Mouse (Mus musculus): ENCODE measurements around the gene Pcmt1. TPM values are rescaled to one million over a fixed set of nuclear protein-coding genes. Genes with fewer than 3 reads are reported as not detected.

Pcmt1 gene
- polyA plus RNA-seq, 1 experiment from 2014 or later = 130 TPM

- H3K4me3 ChIP-seq (ENCODE audit: control insufficient read depth in 1 of 2, insufficient read depth in 1 of 2, low read depth in 1 of 2, low read length in 2 of 2) = no peak overlapping the region
- H3K27ac ChIP-seq (replicated peaks in 1 of 2; ENCODE audit: control insufficient read depth in 1 of 2, insufficient read depth in 1 of 2, low read depth in 2 of 2, low read length in 2 of 2) = no peak overlapping the region
- H3K27me3 ChIP-seq (ENCODE audit: control insufficient read depth, insufficient read depth, low read length) = no peaks in the 10 kb centered on the region
- H3K9me3 ChIP-seq (ENCODE audit: control insufficient read depth, low read length) = no peaks in the 10 kb centered on the region
- no peaks in the 10 kb centered on the region for H3K4me1 ChIP-seq (ENCODE audit: control insufficient read depth in 2 of 2, insufficient read depth in 2 of 2, low read length in 2 of 2)
- no peak overlapping the region for H3K9ac ChIP-seq (ENCODE audit: low read length)
- no peak overlapping the region for H3K4me2 ChIP-seq (ENCODE audit: low read length)
- WGBS = 85% methylated on average over 6 of the region's 6 CpGs
- ATAC-seq (ENCODE audit: insufficient number of reproducible peaks, insufficient read depth, low FRiP score, low read depth) = no peak
- peaks cover 97% of the 10 kb centered on the region for H3K36me3 ChIP-seq (ENCODE audit: control insufficient read depth, insufficient read depth, low read length)
Measured at GRCm38 (mm10) chr10:7702586-7702985, 21.6 kb upstream of the Pcmt1 start.

GRCm38 (mm10) chr10:7700120-7700519 is 19.2 kb upstream of the Pcmt1 start:
- H3K36me3 ChIP-seq (ENCODE audit: control insufficient read depth, insufficient read depth, low read length) = peaks cover 96% of the 10 kb centered on the region
- H3K4me3 ChIP-seq (ENCODE audit: control insufficient read depth in 1 of 2, insufficient read depth in 1 of 2, low read depth in 1 of 2, low read length in 2 of 2) = no peak overlapping the region
- H3K27me3 ChIP-seq (ENCODE audit: control insufficient read depth, insufficient read depth, low read length) = no peaks in the 10 kb centered on the region
- no peaks in the 10 kb centered on the region for H3K4me1 ChIP-seq (ENCODE audit: control insufficient read depth in 2 of 2, insufficient read depth in 2 of 2, low read length in 2 of 2)
- no peak overlapping the region for H3K27ac ChIP-seq (replicated peaks in 1 of 2; ENCODE audit: control insufficient read depth in 1 of 2, insufficient read depth in 1 of 2, low read depth in 2 of 2, low read length in 2 of 2)
- H3K9me3 ChIP-seq (ENCODE audit: control insufficient read depth, low read length) = no peaks in the 10 kb centered on the region
- WGBS = 81% methylated on average over 3 of the region's 3 CpGs
- no peak overlapping the region for H3K4me2 ChIP-seq (ENCODE audit: low read length)
- ATAC-seq (ENCODE audit: insufficient number of reproducible peaks, insufficient read depth, low FRiP score, low read depth) = no peak
- H3K9ac ChIP-seq (ENCODE audit: low read length) = no peak overlapping the region

GRCm38 (mm10) chr10:7695286-7695685 is 14.3 kb upstream of the Pcmt1 start:
- ATAC-seq (ENCODE audit: insufficient number of reproducible peaks, insufficient read depth, low FRiP score, low read depth) = no peak
- Histone ChIP-seq H3K36me3 (ENCODE audit: control insufficient read depth, insufficient read depth, low read length) (peaks cover 90% of the 10 kb centered on the region), H3K9ac (ENCODE audit: low read length) (no peak overlapping the region), H3K27ac (replicated peaks in 1 of 2; ENCODE audit: control insufficient read depth in 1 of 2, insufficient read depth in 1 of 2, low read depth in 2 of 2, low read length in 2 of 2) (no peak overlapping the region), H3K9me3 (ENCODE audit: control insufficient read depth, low read length) (no peaks in the 10 kb centered on the region), H3K4me3 (ENCODE audit: control insufficient read depth in 1 of 2, insufficient read depth in 1 of 2, low read depth in 1 of 2, low read length in 2 of 2) (no peak overlapping the region), H3K27me3 (ENCODE audit: control insufficient read depth, insufficient read depth, low read length) (no peaks in the 10 kb centered on the region), H3K4me1 (ENCODE audit: control insufficient read depth in 2 of 2, insufficient read depth in 2 of 2, low read length in 2 of 2) (peaks cover 0 to 7% of the 10 kb centered on the region in 2 experiments; a peak in 2 of 4 replicates), H3K4me2 (ENCODE audit: low read length) (no peak overlapping the region)

- Histone ChIP-seq H3K27ac (replicated peaks in 1 of 2; ENCODE audit: control insufficient read depth in 1 of 2, insufficient read depth in 1 of 2, low read depth in 2 of 2, low read length in 2 of 2) (no peak overlapping the region), H3K36me3 (ENCODE audit: control insufficient read depth, insufficient read depth, low read length) (peaks cover 10% of the 10 kb centered on the region), H3K4me1 (ENCODE audit: control insufficient read depth in 2 of 2, insufficient read depth in 2 of 2, low read length in 2 of 2) (peaks cover 4 to 39% of the 10 kb centered on the region in 2 experiments; a peak in 3 of 4 replicates), H3K4me2 (ENCODE audit: low read length) (no peak overlapping the region), H3K9ac (ENCODE audit: low read length) (no peak overlapping the region), H3K9me3 (ENCODE audit: control insufficient read depth, low read length) (no peaks in the 10 kb centered on the region), H3K27me3 (ENCODE audit: control insufficient read depth, insufficient read depth, low read length) (no peaks in the 10 kb centered on the region), H3K4me3 (ENCODE audit: control insufficient read depth in 1 of 2, insufficient read depth in 1 of 2, low read depth in 1 of 2, low read length in 2 of 2) (no peak overlapping the region)
- 68% methylated on average over 6 of the region's 6 CpGs for WGBS
- ATAC-seq (ENCODE audit: insufficient number of reproducible peaks, insufficient read depth, low FRiP score, low read depth) = no peak
Measured at GRCm38 (mm10) chr10:7686902-7687301, 6.0 kb upstream of the Pcmt1 start.

- ATAC-seq (ENCODE audit: insufficient number of reproducible peaks, insufficient read depth, low FRiP score, low read depth) = no peak
- H3K27ac ChIP-seq (replicated peaks in 1 of 2; ENCODE audit: control insufficient read depth in 1 of 2, insufficient read depth in 1 of 2, low read depth in 2 of 2, low read length in 2 of 2) = peak overlapping the region in 1 of 2 experiments; percentile 99; a peak in 3 of 4 replicates
- H3K4me1 ChIP-seq (ENCODE audit: control insufficient read depth in 2 of 2, insufficient read depth in 2 of 2, low read length in 2 of 2) = peaks cover 6 to 34% of the 10 kb centered on the region in 2 experiments
- H3K9me3 ChIP-seq (ENCODE audit: control insufficient read depth, low read length) = no peaks in the 10 kb centered on the region
- peaks cover 22% of the 10 kb centered on the region for H3K36me3 ChIP-seq (ENCODE audit: control insufficient read depth, insufficient read depth, low read length)
- H3K4me2 ChIP-seq (ENCODE audit: low read length) = peak overlapping the region; percentile 92
- WGBS = 52% methylated on average over 3 of the region's 3 CpGs
- H3K4me3 ChIP-seq (ENCODE audit: control insufficient read depth in 1 of 2, insufficient read depth in 1 of 2, low read depth in 1 of 2, low read length in 2 of 2) = peak overlapping the region; percentile 94 to 98
- H3K9ac ChIP-seq (ENCODE audit: low read length) = peak overlapping the region; percentile 99
- no peaks in the 10 kb centered on the region for H3K27me3 ChIP-seq (ENCODE audit: control insufficient read depth, insufficient read depth, low read length)
Measured at GRCm38 (mm10) chr10:7682249-7682648, 1.3 kb upstream of the Pcmt1 start.

- Histone ChIP-seq H3K27ac (replicated peaks in 1 of 2; ENCODE audit: control insufficient read depth in 1 of 2, insufficient read depth in 1 of 2, low read depth in 2 of 2, low read length in 2 of 2) (peak overlapping the region; percentile 98 to 99), H3K9me3 (ENCODE audit: control insufficient read depth, low read length) (no peaks in the 10 kb centered on the region), H3K4me3 (ENCODE audit: control insufficient read depth in 1 of 2, insufficient read depth in 1 of 2, low read depth in 1 of 2, low read length in 2 of 2) (peak overlapping the region; percentile 94 to 98), H3K27me3 (ENCODE audit: control insufficient read depth, insufficient read depth, low read length) (no peaks in the 10 kb centered on the region), H3K36me3 (ENCODE audit: control insufficient read depth, insufficient read depth, low read length) (peaks cover 29% of the 10 kb centered on the region), H3K9ac (ENCODE audit: low read length) (peak overlapping the region; percentile 99), H3K4me2 (ENCODE audit: low read length) (peak overlapping the region; percentile 92), H3K4me1 (ENCODE audit: control insufficient read depth in 2 of 2, insufficient read depth in 2 of 2, low read length in 2 of 2) (peaks cover 6 to 32% of the 10 kb centered on the region in 2 experiments)
- ATAC-seq (ENCODE audit: insufficient number of reproducible peaks, insufficient read depth, low FRiP score, low read depth) = peak; percentile 85
- under 1% methylated on average over 52 of the region's 64 CpGs for WGBS
Measured at GRCm38 (mm10) chr10:7681343-7682025, 548 bp upstream of the Pcmt1 start.

GRCm38 (mm10) chr10:7673673-7674072 is 7.3 kb downstream of the Pcmt1 start:
- Histone ChIP-seq H3K36me3 (ENCODE audit: control insufficient read depth, insufficient read depth, low read length) (peaks cover 76% of the 10 kb centered on the region), H3K4me2 (ENCODE audit: low read length) (no peak overlapping the region), H3K4me3 (ENCODE audit: control insufficient read depth in 1 of 2, insufficient read depth in 1 of 2, low read depth in 1 of 2, low read length in 2 of 2) (no peak overlapping the region), H3K9me3 (ENCODE audit: control insufficient read depth, low read length) (no peaks in the 10 kb centered on the region), H3K27ac (replicated peaks in 1 of 2; ENCODE audit: control insufficient read depth in 1 of 2, insufficient read depth in 1 of 2, low read depth in 2 of 2, low read length in 2 of 2) (no peak overlapping the region), H3K27me3 (ENCODE audit: control insufficient read depth, insufficient read depth, low read length) (no peaks in the 10 kb centered on the region), H3K9ac (ENCODE audit: low read length) (no peak overlapping the region), H3K4me1 (ENCODE audit: control insufficient read depth in 2 of 2, insufficient read depth in 2 of 2, low read length in 2 of 2) (no peaks in the 10 kb centered on the region)
- WGBS = 57% methylated on average over 1 of the region's 1 CpGs
- no peak for ATAC-seq (ENCODE audit: insufficient number of reproducible peaks, insufficient read depth, low FRiP score, low read depth)
